In the genomic region with DNA sequence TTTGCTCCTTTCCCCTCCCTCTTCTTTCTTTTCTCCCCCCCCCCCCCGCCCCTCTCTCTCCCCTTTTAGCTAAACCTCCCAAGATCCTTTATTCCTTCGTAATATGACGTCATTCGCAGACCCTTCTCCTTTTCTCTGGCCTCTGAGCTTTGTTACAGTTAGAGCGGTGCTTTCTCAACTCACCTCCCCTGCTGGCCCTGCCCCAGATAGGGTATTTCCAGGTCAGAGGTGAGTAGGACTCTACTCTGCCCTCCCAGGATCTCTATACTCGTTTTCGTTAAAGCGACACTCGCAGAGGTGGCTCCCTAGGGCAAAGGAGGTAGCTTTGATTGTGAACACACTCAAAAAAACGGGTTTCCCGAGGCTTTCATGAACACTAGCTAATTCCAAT, we compare ENCODE assay signal across 9 mouse cellular contexts. TPM values are rescaled to one million over a fixed set of nuclear protein-coding genes. Genes with fewer than 3 reads are reported as not detected.
DNase-seq lines count a peak whose midpoint lies in the region; ATAC-seq and TF ChIP-seq lines count a peak whose summit lies in the region.
"Had no signal": no experiment of that assay in that cellular context is flagged by ENCODE, and none has a peak within 500 bp of the region (broad histone marks: within the 10 kb centered on the region; RNA-seq: fewer than 3 reads in every experiment).

No protein-coding gene starts in this region.

- peaks cover 25% of the 10 kb centered on the region for H3K4me1 ChIP-seq in kidney, embryonic 14.5 days (ENCODE audit: control insufficient read depth, insufficient read depth, low read length)
- H3K4me1 ChIP-seq in embryonic fibroblast, embryonic 13.5 days (ENCODE audit: control insufficient read depth, insufficient read depth, low read length) = peaks cover 11% of the 10 kb centered on the region
- H3K4me1 ChIP-seq in limb, embryonic 10.5 days = peaks cover 72% of the 10 kb centered on the region
- H3K4me1 ChIP-seq in neural tube, embryonic 12.5 days = peaks cover 15% of the 10 kb centered on the region; the same call in 1 of the 2 replicates

- 0 out of 2 replicates have a peak overlapping the region, but pooled peaks have one; percentile 42 for H3K27ac ChIP-seq in kidney, embryonic 14.5 days (ENCODE audit: low read depth, low read length)
- peak overlapping the region; percentile 88 for H3K27ac ChIP-seq in embryonic fibroblast, embryonic 13.5 days (ENCODE audit: insufficient read depth, low read length)
- H3K27ac ChIP-seq in limb, embryonic 10.5 days = peak overlapping the region; percentile 82
- H3K27ac ChIP-seq in neural tube, embryonic 12.5 days = no peak overlapping the region

- H3K4me2 ChIP-seq in kidney, embryonic 14.5 days (replicated peaks; ENCODE audit: low read depth, low read length) = peak overlapping the region; percentile 52
- peak overlapping the region; percentile 53 for H3K4me2 ChIP-seq in neural tube, embryonic 12.5 days (replicated peaks)

- 14% methylated on average over 11 of the region's 11 CpGs for WGBS in kidney, embryonic 14.5 days
- 27% methylated on average over 11 of the region's 11 CpGs for WGBS in limb, embryonic 10.5 days
- 22% methylated on average over 10 of the region's 11 CpGs for WGBS in neural tube, embryonic 12.5 days

- no peak for TF ChIP-seq CTCF in embryonic fibroblast, embryonic 13.5 days (IDR thresholded peaks at IDR 0.05; ENCODE audit: borderline replicate concordance, insufficient read depth, low read length)

- no peaks in the 10 kb centered on the region for H3K36me3 ChIP-seq in kidney, embryonic 14.5 days (ENCODE audit: control insufficient read depth, insufficient read depth, low read length)
- no peaks in the 10 kb centered on the region for H3K36me3 ChIP-seq in limb, embryonic 10.5 days
- no peaks in the 10 kb centered on the region for H3K36me3 ChIP-seq in neural tube, embryonic 12.5 days

- no peaks in the 10 kb centered on the region for H3K9me3 ChIP-seq in kidney, embryonic 14.5 days (ENCODE audit: control insufficient read depth, low read length)
- H3K9me3 ChIP-seq in limb, embryonic 10.5 days (replicated peaks) = no peaks in the 10 kb centered on the region
- H3K9me3 ChIP-seq in neural tube, embryonic 12.5 days = no peaks in the 10 kb centered on the region

- no peak for ATAC-seq in kidney, embryonic 14.5 days (ENCODE audit: low FRiP score, low TSS enrichment)
- ATAC-seq in neural tube, embryonic 12.5 days (ENCODE audit: low FRiP score, low read depth) = no peak

- no peak for TF ChIP-seq POLR2A in embryonic fibroblast, embryonic 13.5 days (IDR thresholded peaks at IDR 0.05; ENCODE audit: low read depth, low read length)

- peak overlapping the region; percentile 42; the same call in 1 of the 2 replicates for H3K9ac ChIP-seq in kidney, embryonic 14.5 days (ENCODE audit: low read depth, low read length)
- peak overlapping the region; percentile 21; the same call in 1 of the 2 replicates for H3K9ac ChIP-seq in neural tube, embryonic 12.5 days

- DNase-seq in kidney, adult 18-20 months = no peak
- no peak for DNase-seq in limb, embryonic 10.5 days (ENCODE audit: low spot score)
- DNase-seq in ovary, postnatal 14 days (ENCODE audit: low spot score) = no peak
- DNase-seq in layer of hippocampus, adult 11-12 months (ENCODE audit: low spot score) = no peak
- no peak for DNase-seq in lung, postnatal 14 days
- DNase-seq: gastrocnemius, postnatal 25 days had no signal

- H3K4me3 ChIP-seq in kidney, embryonic 14.5 days (ENCODE audit: low read length) = peak overlapping the region; percentile 23
- no peak overlapping the region for H3K4me3 ChIP-seq in embryonic fibroblast, embryonic 13.5 days (ENCODE audit: insufficient read depth, low read length)
- H3K4me3 ChIP-seq in limb, embryonic 10.5 days = peak overlapping the region; percentile 28
- peak overlapping the region; percentile 22; the same call in 1 of the 2 replicates for H3K4me3 ChIP-seq in neural tube, embryonic 12.5 days

- no peaks in the 10 kb centered on the region for H3K27me3 ChIP-seq in kidney, embryonic 14.5 days (ENCODE audit: control insufficient read depth, insufficient read depth, low read length)
- no peaks in the 10 kb centered on the region for H3K27me3 ChIP-seq in limb, embryonic 10.5 days (ENCODE audit: low read depth, poor library complexity, severe bottlenecking)
- H3K27me3 ChIP-seq in neural tube, embryonic 12.5 days (replicated peaks) = no peaks in the 10 kb centered on the region

RNA-seq across cellular contexts. Expression of gene Llph, which starts 45.0 kb away (rescaled TPM):
- polyA plus RNA-seq in kidney, embryonic 14.5 days (2014; fragmentation: Nextera tagmentation; extraction: Ambion mirVana) = 68.5 and 87.6 TPM in 2 replicates
- polyA plus RNA-seq in embryonic fibroblast, embryonic 13.5 days (2011; ENCODE audit: insufficient read length, low read depth, missing spikeins) = 31.6 and 49.1 TPM in 2 replicates
- 61.6 and 70.2 TPM in 2 replicates for polyA plus RNA-seq in limb, embryonic 10.5 days (2016; fragmentation: Nextera tagmentation; extraction: Ambion mirVana)
- polyA plus RNA-seq in neural tube, embryonic 12.5 days (2016; fragmentation: Nextera tagmentation; extraction: Ambion mirVana) = 51.3 and 51.9 TPM in 2 replicates
